Mouse (Mus musculus): ENCODE results near the gene Ip6k1.

- TF ChIP-seq POLR2A (IDR thresholded peaks at IDR 0.05; ENCODE audit: low read depth, low read length) (no peak), CTCF (conservative IDR thresholded peaks at IDR 0.05; ENCODE audit: insufficient read depth, insufficient read length, low read depth, low read length) (no peak)
Observed at GRCm38 (mm10) chr9:108072481-108072924, 70.2 kb downstream of the Ip6k1 start.
